Mouse (Mus musculus): ENCODE measurements around the gene Cklf.
A peak's percentile ranks its signal among the peaks of the same experiment; 100 is the strongest.
"Not testable (repeated sequence)": the region's sequence is repeated elsewhere in the genome, so short reads cannot be mapped to it uniquely, and the experiment has no call there.

Cklf gene

GRCm38 (mm10) chr8:104264271-104264935 is 13.7 kb downstream of the Cklf start:
- not testable (repeated sequence) for DNase-seq (ENCODE audit: low read depth)

DNA sequence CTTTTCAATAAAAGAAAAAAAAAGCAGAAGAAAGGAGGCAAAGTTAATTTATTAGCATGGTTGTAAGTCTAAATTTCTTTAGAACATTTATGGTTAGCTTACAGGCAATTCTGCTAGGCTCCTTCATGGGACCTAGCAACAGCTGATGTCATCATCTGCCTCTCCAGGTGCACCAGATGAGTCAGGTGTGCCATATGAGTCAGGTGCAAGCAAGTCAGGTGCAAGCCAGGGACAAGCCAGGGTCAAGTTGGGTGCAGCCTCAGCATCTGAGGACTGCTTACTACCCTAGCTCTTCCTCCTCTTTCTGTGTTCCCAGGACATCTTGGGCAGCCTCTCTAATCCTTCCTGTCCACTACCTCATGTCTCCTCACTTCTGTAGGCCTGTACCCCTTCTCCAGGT is 17.7 kb downstream of the Cklf start:
- DNase-seq (ENCODE audit: low read depth): no peak

DNA sequence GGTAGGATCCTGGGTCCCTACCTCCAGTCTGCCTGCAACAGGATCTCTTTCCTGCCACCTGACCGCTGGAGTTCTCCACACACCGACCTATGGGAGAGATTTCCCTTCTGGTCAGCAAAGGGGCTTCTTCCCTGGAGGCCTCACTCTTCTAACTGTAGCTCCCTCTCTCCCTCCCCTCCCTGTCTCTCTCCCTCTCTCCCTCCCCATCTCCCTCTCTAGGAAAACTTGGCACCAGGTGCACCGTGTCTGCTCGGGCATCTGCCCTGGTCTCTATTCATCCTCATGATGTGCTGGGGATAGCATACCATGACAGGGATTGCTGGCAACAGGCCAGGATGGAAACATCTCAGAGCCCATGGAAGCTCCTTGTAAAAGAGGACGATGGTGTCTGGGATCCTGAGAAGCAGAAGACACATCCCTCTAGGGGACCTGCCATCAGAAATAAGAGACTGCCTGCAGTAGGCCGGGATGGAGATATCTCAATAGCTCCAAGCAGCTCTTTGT is 18.3 kb downstream of the Cklf start:
- DNase-seq (ENCODE audit: low read depth): no peak

DNA sequence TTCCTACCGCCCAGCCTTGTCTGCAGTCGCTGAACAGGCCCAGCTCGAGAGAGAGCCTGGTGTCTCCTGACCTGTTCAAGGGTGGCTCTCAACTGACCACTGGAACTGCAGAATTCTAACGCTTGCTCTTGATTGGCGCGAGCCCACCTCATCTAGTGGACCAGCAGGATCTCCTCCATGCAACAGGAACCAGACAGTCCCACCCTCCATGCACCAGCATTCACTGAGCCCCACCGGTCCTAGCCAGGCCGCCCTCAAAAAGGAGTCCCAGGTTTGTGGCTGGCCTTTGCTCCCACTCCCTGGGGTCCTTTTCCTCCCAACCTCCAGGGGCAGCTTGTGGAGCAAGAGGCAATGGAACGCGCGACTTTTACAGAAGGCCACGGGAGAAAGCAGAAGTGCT is 42.4 kb downstream of the Cklf start, which contains the start of gene Cmtm2a:
Gene Cmtm2a, minus strand, starts transcription at position 101 of the 400 bp plus-strand sequence.
- DNase-seq (ENCODE audit: low read depth): not testable (repeated sequence)

GRCm38 (mm10) chr8:104294396-104294795 is 43.7 kb downstream of the Cklf start:
- DNase-seq (ENCODE audit: low read depth): no peak

DNA sequence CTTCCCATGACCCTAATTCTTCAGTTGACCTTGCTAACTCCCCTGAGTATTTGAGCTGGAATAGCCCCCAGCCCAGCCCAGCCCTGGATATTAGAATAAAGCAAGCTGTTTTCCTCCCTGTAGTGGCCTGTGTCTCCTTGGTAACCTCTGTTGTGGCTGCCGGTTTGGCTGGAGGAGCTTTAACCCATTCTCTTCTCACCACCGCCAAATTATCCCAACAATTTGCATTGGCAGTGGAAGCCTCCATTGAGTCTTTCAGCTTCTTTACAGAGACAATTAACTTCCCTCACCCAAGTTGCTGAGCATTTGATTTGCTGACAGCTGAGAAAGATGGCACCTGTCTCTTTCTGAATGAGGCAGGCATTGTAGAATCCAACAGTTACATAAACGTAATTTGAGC is 50.9 kb downstream of the Cklf start:
- not testable (repeated sequence) for DNase-seq (ENCODE audit: low read depth)

DNA sequence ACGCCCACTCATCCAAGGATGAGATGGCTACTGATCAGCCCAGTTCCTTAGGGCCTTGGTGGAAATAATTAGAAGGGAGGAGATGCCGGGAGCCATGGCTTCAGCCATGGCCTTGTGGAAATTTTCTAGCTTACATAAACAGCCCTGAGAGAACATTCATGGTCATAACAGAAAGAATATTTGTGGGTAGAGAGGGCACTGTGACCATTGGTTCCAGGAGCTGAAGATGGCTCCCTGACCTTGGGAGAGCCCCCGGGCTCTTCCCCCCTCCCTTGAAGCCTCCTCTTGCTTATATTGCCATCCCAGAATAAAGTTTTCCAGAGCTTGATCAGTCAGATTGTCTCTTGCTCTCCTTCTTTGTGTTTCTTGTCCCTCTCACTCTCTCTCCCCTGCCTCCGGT is 51.9 kb downstream of the Cklf start:
- DNase-seq (ENCODE audit: low read depth): not testable (repeated sequence)

- peak; percentile 59 for DNase-seq (ENCODE audit: low read depth)
Measured at GRCm38 (mm10) chr8:104304962-104305361, 54.3 kb downstream of the Cklf start.

DNA sequence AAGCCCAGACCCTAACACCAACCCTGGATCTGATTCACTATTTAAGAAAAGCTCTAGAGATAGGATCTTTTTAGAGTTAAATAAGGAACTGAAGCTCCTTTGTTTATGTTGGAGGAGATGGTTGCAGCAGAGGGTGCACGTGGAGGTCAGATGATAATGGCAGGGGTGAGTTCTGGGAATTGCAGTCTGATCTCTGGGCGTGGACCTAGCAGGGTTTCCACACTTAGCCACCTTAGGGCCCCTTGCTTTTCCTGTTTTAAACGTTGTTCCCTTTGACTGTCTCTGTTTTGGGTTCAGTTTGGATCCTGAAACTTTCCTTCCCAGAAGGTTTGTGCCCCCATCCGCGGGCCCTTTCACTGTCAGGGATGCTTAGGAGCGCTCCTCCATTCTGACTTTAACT is 57.7 kb downstream of the Cklf start:
- DNase-seq (ENCODE audit: low read depth): not testable (repeated sequence)

DNA sequence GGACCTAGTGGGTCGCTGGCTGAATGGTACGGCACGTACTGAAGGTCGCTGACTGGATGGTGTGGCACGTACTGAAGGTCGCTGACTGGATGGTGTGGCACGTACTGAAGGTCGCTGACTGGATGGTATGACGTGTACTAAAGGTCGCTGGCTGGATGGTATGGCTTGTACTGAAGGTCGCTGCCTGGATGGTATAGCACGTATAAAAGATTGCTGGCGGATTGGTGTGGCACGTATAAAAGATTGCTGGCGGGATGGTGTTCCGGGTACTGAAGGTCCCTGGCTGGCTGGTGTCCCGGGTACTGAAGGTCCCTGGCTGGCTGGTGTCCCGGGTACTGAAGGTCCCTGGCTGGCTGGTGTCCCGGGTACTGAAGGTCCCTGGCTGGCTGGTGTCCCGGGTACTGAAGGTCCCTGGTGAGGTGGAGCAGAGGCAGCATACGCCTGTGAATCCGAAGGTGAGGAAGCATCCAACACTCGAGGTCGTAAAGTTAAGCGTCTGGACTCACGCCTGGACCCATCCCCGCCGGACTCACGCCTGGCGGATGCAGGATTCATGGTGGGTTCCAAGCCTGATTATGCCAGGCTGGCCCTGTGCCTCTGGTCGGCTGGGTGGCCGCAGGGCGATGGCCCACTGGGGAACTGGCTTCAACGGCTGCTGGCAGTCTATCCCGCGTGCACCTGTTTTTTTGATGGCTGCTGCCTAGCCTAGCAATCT is 58.9 kb downstream of the Cklf start, which contains the start of the genes Gm45711 and Cmtm1:
Gene Gm45711, minus strand, starts transcription at position 641 of the 715 bp plus-strand sequence.
Gene Cmtm1, minus strand, starts transcription at position 705 of the 715 bp plus-strand sequence.
- DNase-seq (ENCODE audit: low read depth): not testable (repeated sequence)

DNA sequence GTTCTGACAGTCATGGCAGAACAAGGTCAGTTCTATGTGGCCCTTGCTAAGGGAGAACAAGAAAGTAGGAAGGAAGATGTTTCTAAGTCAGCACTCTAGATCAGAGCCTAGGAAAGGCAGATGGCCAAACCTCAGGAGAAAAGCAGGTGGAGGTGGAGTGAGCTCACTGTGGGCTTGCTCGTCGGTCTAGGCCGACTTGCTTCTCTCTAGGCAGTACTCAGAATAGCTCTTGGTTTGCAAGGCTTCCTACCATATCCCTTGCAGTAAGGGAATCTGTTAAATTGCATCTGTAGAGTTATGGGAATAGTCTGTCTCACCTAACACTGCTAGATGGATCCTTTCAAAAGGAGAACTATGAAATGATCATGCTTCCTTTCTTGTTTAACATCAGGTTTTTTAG is 61.4 kb downstream of the Cklf start:
- DNase-seq (ENCODE audit: low read depth): not testable (repeated sequence)

- DNase-seq (ENCODE audit: low read depth): peak; percentile 32
Measured at GRCm38 (mm10) chr8:104313311-104313710, 62.6 kb downstream of the Cklf start.
